Mouse (Mus musculus): ENCODE measurements around the gene 9130213A22Rik.

The 9130213A22Rik gene

DNA sequence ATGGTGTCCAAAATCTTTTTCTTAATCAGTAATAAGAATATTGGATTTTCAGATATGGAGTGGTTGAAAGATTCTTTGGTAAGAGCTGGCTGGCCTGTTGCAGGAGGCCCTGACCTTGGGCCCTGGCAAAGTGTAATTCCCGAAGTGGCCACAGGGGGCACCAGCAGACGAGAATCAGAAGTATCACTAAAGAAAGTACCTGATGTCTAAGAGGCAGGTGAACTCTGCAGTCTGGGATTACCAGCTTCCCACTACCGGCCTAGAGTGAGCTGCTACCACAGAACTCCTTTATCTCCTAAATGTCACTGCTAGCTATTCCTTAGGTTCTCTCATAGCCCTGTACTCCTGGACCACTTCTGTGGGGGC lies 30.0 kb downstream of the 9130213A22Rik start:
- peak; percentile 85 to 92 for DNase-seq

GRCm38 (mm10) chr11:69091566-69092385 lies 30.6 kb downstream of the 9130213A22Rik start:
- no peak for DNase-seq

DNA sequence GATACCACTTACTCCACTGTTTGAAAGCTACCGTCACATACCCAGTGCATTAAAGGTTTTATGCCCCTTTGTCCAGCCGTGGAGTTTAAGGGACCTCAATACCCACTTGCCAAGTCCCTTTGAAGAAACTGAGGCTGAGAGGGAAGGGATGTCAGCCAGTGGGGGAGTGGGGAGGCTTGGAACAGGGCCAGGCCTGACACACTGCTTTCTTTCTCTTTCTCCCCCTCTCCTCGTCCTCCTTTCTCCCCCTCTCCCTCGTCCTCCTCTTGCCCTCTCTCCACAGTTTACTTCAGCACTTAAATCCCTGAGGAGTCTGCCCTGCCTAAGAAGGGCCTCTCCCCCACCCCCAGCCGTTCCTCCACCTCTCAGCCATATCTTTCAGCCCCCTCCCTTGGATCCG lies 32.0 kb downstream of the 9130213A22Rik start:
- DNase-seq: no peak

GRCm38 (mm10) chr11:69089616-69090290 lies 32.6 kb downstream of the 9130213A22Rik start:
- DNase-seq: no peak

- DNase-seq: no peak
These were observed 33.4 kb downstream of the 9130213A22Rik start for GRCm38 (mm10) chr11:69088856-69089615.

DNA sequence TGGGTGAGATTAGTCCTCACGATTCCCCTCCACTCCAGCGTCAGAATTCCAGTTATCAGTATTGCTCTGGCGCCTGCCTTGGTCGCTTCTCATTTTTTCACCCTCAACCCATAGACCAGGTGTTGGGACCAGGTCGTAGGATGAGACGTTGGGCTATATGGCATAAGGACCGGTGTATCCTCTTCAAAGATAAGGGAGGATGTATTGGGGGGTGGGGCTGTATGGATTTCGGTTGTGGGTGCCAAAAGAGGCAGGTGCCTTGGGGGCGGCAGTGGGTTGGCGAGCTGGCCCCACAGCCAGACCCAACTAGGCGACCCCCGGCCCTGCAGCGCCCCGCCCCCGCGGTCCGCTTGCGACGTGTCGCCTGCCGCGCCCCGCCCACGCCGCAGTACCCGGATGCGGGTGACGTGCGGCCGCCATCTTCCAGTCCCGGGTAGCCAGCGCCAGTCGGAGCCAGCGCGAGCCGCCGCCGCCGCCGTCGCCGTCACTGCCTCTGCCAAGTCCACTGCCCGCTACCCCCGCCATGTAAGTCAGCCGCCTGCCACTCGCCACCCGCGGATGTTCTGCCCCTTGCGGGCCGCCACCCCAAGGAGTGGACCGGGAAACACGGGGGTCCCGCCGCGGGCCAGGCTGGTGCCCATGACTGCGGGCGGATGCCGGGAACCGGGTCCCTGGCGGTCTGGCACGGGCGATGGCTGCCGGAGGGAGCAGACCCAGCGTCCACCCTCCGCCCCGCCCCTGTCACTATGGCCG lies 34.1 kb downstream of the 9130213A22Rik start, which contains the start of gene Vamp2:
Vamp2 (plus strand) TSS at position 388 of the 753 bp plus-strand sequence.
- DNase-seq: peak; percentile 93 to 95

DNA sequence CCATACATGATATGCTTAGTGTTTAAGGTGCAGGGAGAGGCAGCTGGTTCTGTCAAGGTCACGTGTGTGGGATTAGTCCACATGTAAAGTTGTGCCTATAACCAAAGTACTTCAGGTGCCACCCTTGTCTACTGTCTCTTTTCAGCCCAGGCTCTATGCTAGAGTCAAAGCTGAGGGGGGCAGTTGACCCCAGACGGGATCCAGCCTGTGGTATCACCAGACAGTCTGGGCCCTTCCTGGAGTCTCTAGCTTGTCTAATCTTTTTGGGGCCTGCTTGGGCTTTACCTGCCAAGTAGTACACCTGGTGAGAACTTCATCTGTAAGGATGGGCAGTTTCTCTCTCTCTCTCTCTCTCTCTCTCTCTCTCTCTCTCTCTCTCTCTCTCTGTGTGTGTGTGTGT lies 34.8 kb downstream of the 9130213A22Rik start:
- DNase-seq: no peak

DNA sequence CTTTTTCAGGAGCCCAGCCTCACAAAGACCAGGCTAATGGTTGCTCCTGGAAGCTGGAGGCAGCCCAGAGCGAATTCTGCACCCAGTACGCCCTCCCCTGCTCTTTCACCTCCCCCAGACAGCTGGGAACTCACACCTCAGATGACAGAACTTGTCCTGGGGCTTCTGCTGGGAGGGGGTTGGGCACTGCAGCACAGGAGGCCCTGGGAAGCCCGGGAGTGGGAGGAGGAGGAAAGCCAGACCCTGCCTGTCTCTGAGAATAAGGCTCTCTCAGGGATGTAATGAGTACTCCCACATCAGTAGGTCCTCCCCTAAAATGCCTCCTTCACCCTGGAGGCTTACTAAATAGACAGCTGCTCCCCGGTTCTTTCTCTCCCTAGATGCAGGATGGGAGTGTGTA lies 35.3 kb downstream of the 9130213A22Rik start:
- DNase-seq: no peak

GRCm38 (mm10) chr11:69086390-69086789 lies 36.0 kb downstream of the 9130213A22Rik start:
- no peak for DNase-seq

GRCm38 (mm10) chr11:69085608-69086007 lies 36.8 kb downstream of the 9130213A22Rik start:
- no peak for DNase-seq

GRCm38 (mm10) chr11:69081613-69082012 lies 40.8 kb downstream of the 9130213A22Rik start:
- peak in 1 of 2 experiments; percentile 14 for DNase-seq

- DNase-seq: no peak
These were observed 41.5 kb downstream of the 9130213A22Rik start for GRCm38 (mm10) chr11:69080855-69081222.

DNA sequence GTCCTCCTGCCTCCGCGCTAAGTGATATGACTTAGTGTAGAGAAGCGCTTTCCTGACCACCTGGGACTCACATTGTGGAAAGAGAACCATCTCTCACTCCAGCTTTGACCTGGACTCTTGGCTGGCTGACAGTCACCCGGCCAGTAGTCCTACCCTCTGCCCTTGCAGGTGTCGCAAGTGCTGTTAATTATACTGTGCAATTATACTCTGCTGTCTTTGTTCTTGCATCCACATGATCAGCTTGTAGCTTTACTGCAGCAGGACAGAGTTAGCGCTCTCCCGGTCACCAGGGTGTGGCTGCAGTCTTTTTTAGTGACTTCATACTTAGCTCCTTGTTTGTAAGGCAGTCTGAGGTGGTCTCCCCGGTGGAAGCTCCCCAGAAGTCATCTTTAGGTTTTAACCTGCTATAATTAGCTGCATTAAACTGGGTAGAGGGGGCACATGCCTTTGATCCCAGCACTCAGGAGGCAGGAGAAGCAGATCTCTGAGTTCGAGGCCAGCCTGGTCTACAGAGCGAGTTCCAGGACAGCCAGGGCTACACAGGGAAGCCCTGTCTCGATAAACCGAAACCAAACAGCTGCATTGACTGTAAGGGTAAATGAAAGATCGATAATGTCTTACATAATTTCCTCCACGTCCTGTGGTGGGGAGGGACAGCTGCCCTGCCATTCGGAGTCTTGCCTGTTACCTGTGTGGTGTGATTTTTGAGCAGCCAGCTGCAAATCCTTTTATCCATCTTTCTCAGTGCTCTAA lies 42.1 kb downstream of the 9130213A22Rik start:
- DNase-seq: peak in 1 of 2 experiments; percentile 15

- peak; percentile 39 for DNase-seq
These were observed 43.5 kb downstream of the 9130213A22Rik start for GRCm38 (mm10) chr11:69078805-69079438.

- DNase-seq: no peak
These were observed 44.3 kb downstream of the 9130213A22Rik start for GRCm38 (mm10) chr11:69078041-69078440.

DNA sequence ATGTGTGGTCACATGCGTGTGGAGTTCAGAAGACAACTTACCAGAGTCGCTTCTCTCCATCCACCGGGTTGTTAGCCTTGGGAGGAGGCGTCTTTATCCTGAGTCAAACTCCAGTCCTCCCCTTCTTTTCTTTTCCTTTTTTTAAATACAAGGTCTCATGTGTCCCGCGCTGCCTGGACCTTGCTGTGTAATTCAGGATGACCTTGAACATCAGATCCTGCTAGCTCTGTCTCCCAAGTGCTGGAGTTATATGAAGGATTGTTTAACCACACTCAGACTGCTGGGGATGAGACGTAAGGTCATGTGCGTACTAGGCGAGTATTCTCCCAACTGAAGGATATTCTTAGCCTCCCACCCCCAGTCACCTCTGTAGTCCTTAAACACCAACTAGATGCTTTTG lies 45.1 kb downstream of the 9130213A22Rik start:
- no peak for DNase-seq

- no peak for DNase-seq
These were observed 45.8 kb downstream of the 9130213A22Rik start for GRCm38 (mm10) chr11:69076572-69076971.

DNA sequence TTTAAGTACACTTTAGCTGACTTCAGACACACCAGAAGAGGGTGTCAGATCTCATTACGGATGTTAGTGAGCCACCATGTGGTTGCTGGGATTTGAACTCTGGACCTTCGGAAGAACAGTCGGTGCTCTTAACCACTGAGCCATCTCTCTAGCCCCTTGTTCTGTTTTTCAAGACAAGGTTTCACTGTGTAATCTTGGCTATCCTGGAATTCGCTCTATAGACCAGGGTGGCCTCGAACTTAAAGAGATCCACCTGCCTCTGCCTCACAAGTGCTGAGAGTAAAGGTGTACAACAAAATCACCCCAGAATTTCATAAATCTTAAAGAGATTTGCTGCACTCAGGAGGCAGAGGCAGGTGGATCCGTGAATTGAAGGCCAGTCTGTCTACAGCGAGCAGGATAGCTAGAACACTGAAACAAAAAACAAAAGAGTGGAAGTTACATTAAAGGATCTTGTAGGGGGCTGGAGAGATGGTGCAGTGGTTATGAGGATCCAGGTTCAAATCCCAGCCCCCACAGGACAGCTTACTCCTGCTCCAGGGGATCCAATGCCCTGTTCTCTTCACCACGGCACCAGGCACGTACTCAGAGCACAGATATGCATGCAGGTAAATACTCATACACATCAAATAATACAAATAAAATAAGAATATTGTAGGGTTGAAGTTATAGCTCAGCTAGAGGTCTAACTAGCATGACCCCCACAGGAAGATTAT lies 46.5 kb downstream of the 9130213A22Rik start:
- peak in 1 of 2 experiments; percentile 6 for DNase-seq

DNA sequence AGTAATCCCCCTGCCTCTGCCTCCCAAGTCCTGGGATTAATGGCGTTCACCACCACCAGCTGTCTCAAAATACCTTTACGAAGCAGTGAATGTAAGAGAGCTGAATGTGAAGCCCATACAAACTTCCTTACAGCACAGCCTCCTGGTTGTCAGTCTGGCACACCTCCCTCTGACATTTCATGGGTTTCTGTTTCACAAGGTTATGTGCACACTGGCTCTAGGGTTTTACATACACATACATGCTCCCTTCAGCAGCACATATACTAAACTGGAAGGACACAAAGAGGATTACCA lies 47.7 kb downstream of the 9130213A22Rik start:
- DNase-seq: no peak

- no peak for DNase-seq
These were observed 48.2 kb downstream of the 9130213A22Rik start for GRCm38 (mm10) chr11:69073951-69074775.

All from lung, postnatal 4 days (tissue).